Mouse (Mus musculus) forebrain, postnatal 0 days (tissue): ENCODE data around the gene Satb1. TPM values are rescaled to one million over a fixed set of nuclear protein-coding genes. Genes with fewer than 3 reads are reported as not detected.

Experiments used
- ATAC-seq: fragments of 200-750 bp; cut with Nextera tagmentation; 2 replicates; pipeline ENCODE4 v1.8.0; 2017; ENCODE audit warnings: mild to moderate bottlenecking, moderate library complexity
- DNase-seq: peaks from one replicate; pipeline ENCODE4 v3.0.0-alpha.2; 2015
- H3K27ac ChIP-seq: fragments of 300-500 bp; sonication (generic); 2 replicates; pipeline ENCODE4 v1.5.1; 2014; ENCODE audit warnings: low read depth, mild to moderate bottlenecking, antibody characterized with exemption, low read length, moderate library complexity, mixed read lengths
- H3K27me3 ChIP-seq: fragments of 300-500 bp; sonication (generic); 2 replicates; pipeline ENCODE4 v1.6.1; 2014; ENCODE audit warnings: mild to moderate bottlenecking, low read length, mixed read lengths; ENCODE audit not compliant: insufficient read depth
- H3K36me3 ChIP-seq: fragments of 300-500 bp; sonication (generic); 2 replicates; pipeline ENCODE4 v1.6.1; 2014; ENCODE audit warnings: mild to moderate bottlenecking, moderate library complexity; ENCODE audit not compliant: insufficient read depth
- H3K4me1 ChIP-seq: fragments of 300-500 bp; sonication (generic); 2 replicates; pipeline ENCODE4 v1.6.1; 2014; ENCODE audit warnings: antibody characterized with exemption; ENCODE audit not compliant: insufficient read depth
- H3K4me2 ChIP-seq: fragments of 300-500 bp; sonication (generic); 2 replicates; pipeline ENCODE4 v1.6.1; 2014; ENCODE audit warnings: low read depth, mild to moderate bottlenecking, moderate library complexity
- H3K4me3 ChIP-seq: fragments of 300-500 bp; sonication (generic); 2 replicates; pipeline ENCODE4 v1.5.1; 2014; ENCODE audit warnings: low read depth, low read length, mixed read lengths
- H3K9ac ChIP-seq: fragments of 300-500 bp; sonication (generic); 2 replicates; pipeline ENCODE4 v1.6.1; 2014; ENCODE audit warnings: mild to moderate bottlenecking
- H3K9me3 ChIP-seq: fragments of 300-500 bp; sonication (generic); 2 replicates; pipeline ENCODE4 v1.6.1; 2016; ENCODE audit warnings: low read length
- CTCF ChIP-seq: sonication (generic); IDR thresholded peaks from 2 replicates; pipeline ENCODE4 v1.5.1; 2016; ENCODE audit warnings: antibody characterized with exemption, control low read depth, low read depth
- WGBS: fragments of 180-500 bp; shearing (Covaris S2); extraction: QIAGEN DNeasy Blood & Tissue Kit; methylation state at CpG from one replicate; pipeline ENCODE4 v1.1.7; 2014; 5-methylcytosine and 5-hydroxymethylcytosine counted together
- polyA plus RNA-seq: library from polyadenylated mRNA; unstranded; fragments of >200 nt; fragmentation: Nextera tagmentation; extraction: Ambion mirVana; gene quantifications from 2 replicates; pipeline ENCODE4 v1.2.1, GENCODE M21; 2015
- total RNA-seq: library from RNA; depleted of rRNA; stranded (reverse); fragments of >200 nt; gene quantifications from 2 replicates; pipeline ENCODE4 v1.2.3, GENCODE M21; 2014

Gene Satb1
- total and polyA plus RNA-seq, 2 experiments from 2014 or later = 26.8 to 48.5 TPM

DNA sequence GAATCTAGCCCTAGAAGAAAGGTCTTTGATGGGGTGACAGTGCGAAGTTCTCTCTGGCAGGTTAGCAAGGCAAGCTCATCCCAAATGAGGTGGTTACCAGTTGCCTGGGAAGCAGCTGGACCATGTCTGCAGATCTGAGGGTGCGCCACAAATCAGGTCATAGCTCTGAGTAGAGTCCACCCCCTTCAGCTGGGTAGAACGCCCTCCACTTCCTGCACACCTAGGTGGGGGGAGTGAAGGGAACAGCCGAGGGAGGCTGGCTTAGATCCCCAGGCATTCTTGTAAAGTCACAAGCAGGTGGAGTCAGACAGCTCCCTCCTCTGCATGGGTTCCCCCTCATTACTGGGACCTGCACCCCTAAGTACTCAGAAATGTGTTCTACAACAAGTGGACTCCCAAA, 6.6 kb downstream of the Satb1 start:
- no peak overlapping the region for H3K4me3 ChIP-seq
- H3K36me3 ChIP-seq = no peaks in the 10 kb centered on the region
- H3K4me1 ChIP-seq = no peaks in the 10 kb centered on the region
- H3K9ac ChIP-seq = no peak overlapping the region
- no peak for TF ChIP-seq CTCF
- H3K27me3 ChIP-seq = peaks cover 6% of the 10 kb centered on the region; the same call in 1 of the 2 replicates
- no peaks in the 10 kb centered on the region for H3K9me3 ChIP-seq
- H3K27ac ChIP-seq = no peak overlapping the region
- H3K4me2 ChIP-seq = no peak overlapping the region
- DNase-seq (no peak), ATAC-seq (no peak)
- 73% methylated on average over 4 of the region's 4 CpGs for WGBS

GRCm38 (mm10) chr17:51814301-51814700, 18.8 kb downstream of the Satb1 start:
- TF ChIP-seq CTCF = no peak
- Histone ChIP-seq H3K9ac (no peak overlapping the region), H3K4me3 (no peak overlapping the region), H3K4me2 (no peak overlapping the region), H3K36me3 (no peaks in the 10 kb centered on the region), H3K4me1 (no peaks in the 10 kb centered on the region), H3K27ac (no peak overlapping the region), H3K9me3 (no peaks in the 10 kb centered on the region), H3K27me3 (no peaks in the 10 kb centered on the region)
- DNase-seq (no peak), ATAC-seq (no peak)
- 34% methylated on average over 6 of the region's 6 CpGs for WGBS

GRCm38 (mm10) chr17:51813784-51814120, 19.3 kb downstream of the Satb1 start:
- Histone ChIP-seq H3K4me2 (peak overlapping the region; percentile 80), H3K27me3 (no peaks in the 10 kb centered on the region), H3K9me3 (no peaks in the 10 kb centered on the region), H3K27ac (peak overlapping the region; percentile 90), H3K36me3 (no peaks in the 10 kb centered on the region), H3K4me1 (no peaks in the 10 kb centered on the region), H3K9ac (peak overlapping the region; percentile 83), H3K4me3 (peak overlapping the region; percentile 94)
- DNase-seq (no peak), ATAC-seq (no peak)
- no peak for TF ChIP-seq CTCF
- 3% methylated on average over 6 of the region's 6 CpGs for WGBS

- TF ChIP-seq CTCF = no peak
- H3K36me3 ChIP-seq = no peaks in the 10 kb centered on the region
- no peaks in the 10 kb centered on the region for H3K27me3 ChIP-seq
- H3K4me1 ChIP-seq = no peaks in the 10 kb centered on the region
- peak overlapping the region; percentile 90 for H3K27ac ChIP-seq
- DNase-seq (peak; percentile 69), ATAC-seq (peak; percentile 77)
- peak overlapping the region; percentile 83 for H3K9ac ChIP-seq
- H3K4me2 ChIP-seq = peak overlapping the region; percentile 80
- whole genome bisulfite sequencing = under 1% methylated on average over 108 of the region's 115 CpGs
- peak overlapping the region; percentile 94 for H3K4me3 ChIP-seq
- H3K9me3 ChIP-seq = no peaks in the 10 kb centered on the region
Observed at GRCm38 (mm10) chr17:51812942-51813783, 19.9 kb downstream of the Satb1 start.

DNA sequence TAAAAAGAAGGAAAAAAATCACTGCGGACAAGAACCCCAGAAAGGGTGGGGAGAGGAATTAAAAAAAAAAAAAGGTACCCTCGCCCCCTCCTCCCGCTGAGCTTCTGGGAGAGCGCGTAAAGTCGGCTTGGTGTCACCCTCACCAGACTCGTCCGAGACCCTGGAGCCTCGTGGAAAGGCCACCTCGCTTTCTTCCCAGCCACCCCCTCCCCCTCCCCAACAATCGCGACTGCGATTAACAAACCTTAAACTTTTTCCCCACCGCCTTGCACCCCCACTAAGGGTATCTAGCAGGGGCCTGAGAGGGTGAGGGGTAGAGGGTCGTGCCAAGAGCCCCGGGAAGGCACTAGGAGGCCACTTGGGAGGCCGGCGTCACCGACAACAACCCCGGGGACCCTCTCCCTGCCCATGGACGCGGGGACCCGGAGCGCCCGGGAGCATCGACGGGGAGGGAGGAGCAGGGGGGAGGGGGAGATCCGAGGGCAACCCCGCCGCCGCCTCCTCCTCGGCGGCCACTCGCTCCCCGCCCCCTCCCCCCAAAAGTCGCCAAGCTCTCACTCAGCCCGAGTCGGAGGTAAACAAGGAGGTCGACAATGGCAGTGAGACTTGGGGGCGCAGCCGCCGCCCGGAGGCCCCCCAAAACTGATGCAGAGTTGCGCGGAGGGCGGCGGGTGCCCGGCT, 20.7 kb downstream of the Satb1 start:
- Histone ChIP-seq H3K4me3 (peak overlapping the region; percentile 94), H3K9me3 (no peaks in the 10 kb centered on the region), H3K27me3 (no peaks in the 10 kb centered on the region), H3K4me1 (peaks cover 2% of the 10 kb centered on the region; the same call in 1 of the 2 replicates), H3K36me3 (no peaks in the 10 kb centered on the region), H3K4me2 (peak overlapping the region; percentile 80), H3K27ac (peak overlapping the region; percentile 90), H3K9ac (peak overlapping the region; percentile 83)
- ATAC-seq = peak; percentile 50
- TF ChIP-seq CTCF = no peak
- WGBS = under 1% methylated on average over 43 of the region's 48 CpGs
- no peak for DNase-seq

- Histone ChIP-seq H3K36me3 (no peaks in the 10 kb centered on the region), H3K4me3 (peak overlapping the region; percentile 94), H3K9ac (peak overlapping the region; percentile 83), H3K9me3 (no peaks in the 10 kb centered on the region), H3K4me2 (peak overlapping the region; percentile 80), H3K27ac (peak overlapping the region; percentile 90), H3K27me3 (no peaks in the 10 kb centered on the region), H3K4me1 (peaks cover 5% of the 10 kb centered on the region; the same call in 1 of the 2 replicates)
- no peak for DNase-seq
- no peak for ATAC-seq
- no peak for TF ChIP-seq CTCF
- WGBS = under 1% methylated on average over 11 of the region's 11 CpGs
Observed at GRCm38 (mm10) chr17:51811911-51812260, 21.2 kb downstream of the Satb1 start.
